Mouse (Mus musculus) layer of hippocampus, adult 9-10 months (tissue): ENCODE data around the gene Ptms.

ENCODE experiments used
- DNase-seq: peaks from one replicate; pipeline ENCODE4 v3.0.0; 2022; ENCODE audit warnings: low spot score

Ptms gene

DNA sequence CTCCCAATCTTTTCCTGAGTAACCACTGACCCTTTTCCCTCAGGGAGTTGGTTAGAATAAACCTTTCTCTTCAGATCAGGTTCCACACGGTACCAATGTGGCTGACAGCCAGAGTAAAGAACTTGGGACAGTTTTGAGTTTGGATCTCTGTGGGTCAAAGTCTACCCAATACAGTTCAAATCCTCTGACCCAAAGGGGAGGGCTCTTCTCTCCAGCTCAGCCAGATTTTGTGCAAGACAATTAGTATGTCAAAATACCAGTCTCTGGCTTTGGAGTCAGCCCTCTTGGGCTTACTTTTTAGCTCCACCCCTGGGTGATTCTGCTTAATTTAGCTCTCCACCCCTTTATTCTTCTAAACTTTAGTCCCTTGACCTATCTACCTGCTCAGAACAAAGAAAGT is 10.3 kb upstream of the Ptms start:
- no peak for DNase-seq

DNA sequence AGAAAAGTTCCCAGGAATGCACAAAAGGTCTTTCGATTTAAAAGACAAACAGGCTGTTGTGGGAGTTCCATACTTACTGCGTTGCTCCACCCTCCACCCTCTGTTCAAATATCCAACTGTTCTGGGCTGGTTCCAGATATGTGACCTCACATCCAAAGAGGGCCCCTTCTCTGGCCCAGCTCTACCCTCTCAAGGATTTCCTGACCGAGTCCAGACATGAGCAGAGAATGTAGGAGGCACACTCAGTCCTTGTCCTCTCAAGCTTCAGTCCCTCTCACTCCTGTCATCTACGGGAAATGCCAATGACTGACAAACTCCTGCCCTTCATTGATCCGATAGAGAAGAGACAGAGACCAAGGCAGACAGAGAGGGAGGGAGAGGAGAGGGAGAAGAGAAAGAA is 6.0 kb upstream of the Ptms start:
- DNase-seq: no peak

DNA sequence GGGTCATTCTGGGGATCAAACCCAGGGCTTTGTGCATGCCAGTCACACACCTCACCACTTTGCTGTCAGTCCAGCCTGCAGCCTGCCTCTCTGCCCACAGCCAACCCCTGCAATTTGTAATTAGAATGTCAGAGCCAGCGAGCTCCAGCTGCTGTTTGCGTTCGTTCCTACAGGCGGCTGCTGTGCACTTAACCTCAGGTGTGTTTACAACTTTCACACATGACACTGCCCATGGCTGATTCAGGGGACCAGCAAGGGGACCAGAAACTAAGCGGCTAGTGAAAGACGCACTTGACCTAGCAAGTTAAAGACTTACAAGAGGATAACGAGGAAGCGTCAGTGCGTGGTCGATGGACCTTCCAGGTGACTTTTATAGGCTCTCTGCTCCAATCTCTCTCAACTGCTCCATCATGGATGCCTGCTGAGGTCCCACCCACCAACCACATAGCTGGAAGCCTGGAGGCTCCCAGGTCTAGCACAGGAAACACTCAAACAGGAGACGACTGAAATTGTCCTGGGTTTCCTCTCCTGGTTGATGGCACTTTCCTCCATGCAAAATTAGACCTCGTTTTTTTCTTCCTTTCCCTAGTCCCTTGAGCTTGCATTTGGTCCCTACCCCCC is 5.4 kb upstream of the Ptms start:
- no peak for DNase-seq

GRCm38 (mm10) chr6:124921539-124921938 is 1.6 kb upstream of the Ptms start:
- DNase-seq: no peak

GRCm38 (mm10) chr6:124920318-124921085 is 599 bp upstream of the Ptms start:
- no peak for DNase-seq

GRCm38 (mm10) chr6:124918890-124919627 is 844 bp downstream of the Ptms start:
- no peak for DNase-seq

- no peak for DNase-seq
These were observed 1.6 kb downstream of the Ptms start for GRCm38 (mm10) chr6:124918331-124918690.

DNA sequence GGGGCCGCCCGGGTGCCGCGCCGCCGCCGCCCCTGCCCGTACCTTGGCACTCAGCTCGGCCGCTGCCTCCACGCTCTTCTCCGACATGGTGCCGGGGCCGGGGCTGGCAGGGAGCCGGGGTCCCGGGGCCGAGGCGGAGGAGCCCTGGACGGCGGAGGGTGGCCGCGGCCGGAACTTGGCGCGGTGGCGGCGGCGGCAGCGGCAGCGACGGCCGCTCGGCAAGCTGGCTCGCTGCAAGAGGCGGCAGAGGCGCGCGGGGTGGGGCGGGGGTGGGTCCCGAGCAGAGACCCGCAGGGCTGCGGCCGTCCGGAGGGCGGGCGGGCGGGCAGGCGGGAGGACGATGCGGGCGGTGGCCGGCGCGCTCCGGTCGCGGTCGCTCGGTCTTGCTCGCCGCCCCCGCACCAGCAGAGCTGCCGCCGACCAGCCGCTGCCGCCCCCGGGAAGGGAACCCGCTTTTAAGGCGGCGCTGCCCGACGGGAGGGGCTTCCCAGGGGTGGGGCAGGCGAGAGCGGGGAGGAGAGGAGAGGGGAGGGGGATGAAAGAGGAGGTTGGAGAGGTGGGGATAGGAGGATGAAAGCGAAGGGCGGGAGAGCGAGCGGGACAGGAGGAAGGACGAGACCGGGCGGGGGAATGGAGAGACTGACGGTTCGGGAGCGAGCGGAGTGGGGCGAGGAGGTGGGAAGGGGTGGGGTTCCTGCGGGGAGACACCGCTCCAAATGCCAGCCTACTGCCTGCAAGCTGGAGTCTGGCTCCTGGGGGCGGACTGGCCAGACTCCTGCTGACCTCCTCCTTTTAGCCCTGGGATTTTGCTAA is 2.2 kb downstream of the Ptms start:
- no peak for DNase-seq

DNA sequence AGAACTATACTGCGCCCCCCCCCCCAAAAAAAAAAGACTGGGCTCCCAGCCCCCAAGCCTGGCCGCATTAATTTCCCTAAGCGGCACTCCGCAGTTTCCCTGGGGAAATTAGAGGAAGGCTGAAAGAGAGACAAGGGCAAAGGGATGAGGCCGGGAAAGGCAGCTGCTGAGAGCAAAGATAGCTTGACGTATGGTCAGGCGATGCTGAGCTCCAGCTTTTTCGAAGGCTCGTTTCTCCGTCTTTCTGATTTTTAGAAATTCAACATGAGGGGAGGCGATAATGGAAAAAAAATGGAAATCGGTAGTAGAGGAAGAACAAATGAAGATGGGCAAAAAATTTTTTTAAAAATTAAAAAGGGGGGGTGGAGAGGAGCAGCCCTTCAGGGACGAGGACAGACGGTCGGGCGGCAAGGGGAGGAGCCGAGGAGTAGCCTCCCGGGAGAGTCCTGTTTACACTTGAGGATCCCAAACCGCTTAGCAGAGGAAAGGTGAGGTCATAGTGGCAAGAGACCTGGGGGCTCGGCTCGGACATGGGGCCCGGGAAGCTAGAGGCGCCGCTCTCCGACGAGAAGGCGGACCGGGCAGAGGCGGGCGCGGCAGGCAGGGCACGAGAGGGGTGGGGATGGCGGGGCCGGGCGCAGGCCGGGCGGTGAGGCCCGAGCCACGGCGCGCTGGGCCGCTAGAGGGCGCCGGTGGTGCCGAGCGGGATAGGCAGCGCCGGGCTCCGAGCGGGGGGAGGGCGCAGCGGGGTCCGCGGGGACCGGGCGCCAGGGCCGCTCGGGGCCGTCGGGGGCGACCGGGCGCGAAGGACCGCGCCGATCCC is 3.0 kb downstream of the Ptms start:
- no peak for DNase-seq

DNA sequence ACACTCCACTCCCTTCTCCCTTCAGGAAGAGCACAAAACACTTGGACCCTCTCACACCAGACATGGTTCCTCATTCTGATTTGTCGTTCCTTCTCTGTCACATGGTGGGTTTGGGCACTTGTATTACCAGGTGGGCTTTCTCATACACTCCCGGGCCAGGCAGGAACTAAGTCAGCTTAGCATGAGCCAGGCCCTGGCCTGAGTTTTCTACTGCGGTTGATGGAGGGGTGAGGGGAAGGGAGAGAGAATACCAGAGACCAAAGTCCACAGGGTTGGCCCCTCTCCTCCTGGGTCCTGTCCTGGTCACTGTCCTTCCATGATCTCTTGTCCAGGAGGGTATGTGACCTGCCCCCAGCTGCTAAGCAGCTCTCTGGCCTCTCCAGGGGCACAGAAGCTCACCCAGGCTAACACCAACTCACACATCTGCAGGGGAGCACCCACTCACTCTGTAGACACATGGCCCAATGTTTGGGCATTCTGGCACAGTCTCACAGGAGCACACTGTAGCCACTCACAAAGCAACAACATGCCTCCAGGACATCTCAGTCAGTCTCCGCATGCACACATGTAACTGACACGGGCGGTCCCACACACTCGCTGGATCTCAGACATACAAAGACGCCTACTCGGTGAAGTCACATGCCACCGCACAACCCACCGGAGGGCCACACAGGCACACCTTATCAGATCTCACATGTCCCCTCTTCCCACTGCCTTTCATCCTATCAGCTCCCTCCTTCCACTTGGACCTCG is 3.8 kb downstream of the Ptms start:
- no peak for DNase-seq

- no peak for DNase-seq
These were observed 4.6 kb downstream of the Ptms start for GRCm38 (mm10) chr6:124915160-124915941.

GRCm38 (mm10) chr6:124914511-124914910 is 5.4 kb downstream of the Ptms start:
- no peak for DNase-seq

DNA sequence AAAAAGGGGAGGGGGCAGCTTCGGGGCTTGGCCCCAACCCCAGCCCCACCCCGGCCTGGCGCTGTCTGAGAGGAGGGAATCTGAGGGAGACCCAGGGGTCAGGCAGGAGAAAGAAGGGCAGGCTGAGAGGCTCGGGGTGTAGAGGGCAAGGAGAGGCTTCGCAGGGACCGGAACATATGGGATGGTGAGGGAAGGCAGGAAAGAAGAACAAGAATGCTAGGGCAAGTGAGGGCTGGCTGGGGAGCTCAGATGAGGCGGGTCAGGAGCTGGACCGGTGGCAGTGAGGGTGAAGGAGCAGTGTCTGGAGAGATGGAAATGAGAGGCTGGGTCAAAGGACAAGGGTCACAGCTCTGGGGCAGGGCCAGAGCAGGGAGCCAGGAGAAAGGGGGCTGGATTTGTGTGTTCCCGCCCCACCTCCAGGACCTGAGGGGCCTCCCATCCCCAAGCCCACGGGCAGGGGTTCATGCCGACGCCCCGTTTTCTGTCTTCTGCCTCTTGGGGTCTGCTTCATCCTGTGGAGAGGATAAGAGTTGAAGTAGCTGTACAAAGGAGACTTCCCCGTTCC is 6.1 kb downstream of the Ptms start:
- no peak for DNase-seq

GRCm38 (mm10) chr6:124913214-124913613 is 6.7 kb downstream of the Ptms start:
- no peak for DNase-seq

GRCm38 (mm10) chr6:124911533-124912218 is 8.2 kb downstream of the Ptms start, which contains the start of gene Lag3:
Gene Lag3, minus strand, starts transcription at chr6:124911705.
- no peak for DNase-seq

DNA sequence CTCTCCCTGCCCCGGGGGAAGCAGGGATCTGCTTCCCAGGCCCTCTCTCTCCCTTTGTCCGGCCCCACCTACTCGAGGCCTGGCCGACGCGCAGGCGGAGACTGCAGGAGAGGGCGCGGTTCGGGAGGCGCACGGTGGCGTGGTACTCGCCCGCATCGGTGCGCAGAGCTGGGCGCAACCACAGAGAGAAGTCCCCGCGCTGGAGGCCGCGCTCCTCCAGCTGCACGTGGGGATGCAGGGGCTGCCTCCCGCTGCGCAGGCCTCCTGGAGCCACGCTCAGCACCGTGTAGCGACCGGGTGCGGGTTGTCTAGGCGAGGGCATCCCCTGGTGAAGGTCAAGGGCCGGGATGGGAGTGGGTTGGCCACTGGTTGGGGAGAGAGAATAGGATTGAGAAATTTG is 9.9 kb downstream of the Ptms start:
- no peak for DNase-seq

DNA sequence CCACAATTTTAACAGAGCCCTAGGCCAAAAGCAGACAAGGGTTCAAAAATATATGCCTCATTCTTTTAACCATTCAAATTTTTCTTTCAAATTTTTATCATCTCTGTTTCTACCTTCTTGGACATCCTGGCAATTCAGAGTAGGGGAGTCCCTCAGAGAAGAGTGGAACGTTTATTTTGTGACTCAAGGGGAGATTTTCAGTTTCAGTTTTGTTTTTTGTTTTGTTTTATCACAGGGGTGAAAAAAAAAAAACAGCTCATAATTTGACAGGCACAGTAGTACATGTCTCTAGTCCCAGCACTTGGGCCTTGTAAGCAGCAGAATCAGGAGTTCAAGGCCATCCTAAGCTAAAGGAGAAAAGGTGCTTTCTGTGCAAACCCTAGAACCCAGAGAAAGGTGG is 12.1 kb downstream of the Ptms start:
- no peak for DNase-seq

- no peak for DNase-seq
These were observed 14.7 kb downstream of the Ptms start for GRCm38 (mm10) chr6:124904991-124905860.
